Mouse (Mus musculus) midbrain, postnatal 0 days (tissue): ENCODE measurements around the gene Ggn. TPM values are rescaled to one million over a fixed set of nuclear protein-coding genes. Genes with fewer than 3 reads are reported as not detected.
"Not testable (repeated sequence)": the region's sequence is repeated elsewhere in the genome, so short reads cannot be mapped to it uniquely, and the experiment has no call there.

ENCODE experiments used
- ATAC-seq: fragments of 200-750 bp; cut with Nextera tagmentation; 2 replicates; pipeline ENCODE4 v1.8.0; 2017; ENCODE audit warnings: moderate number of reproducible peaks, mild to moderate bottlenecking, moderate TSS enrichment, moderate library complexity; ENCODE audit not compliant: low FRiP score
- DNase-seq: peaks from one replicate; pipeline ENCODE4 v3.0.0-alpha.2; 2015; ENCODE audit warnings: low spot score
- H3K27ac ChIP-seq: fragments of 300-500 bp; sonication (generic); 2 replicates; pipeline ENCODE4 v1.5.1; 2014; ENCODE audit warnings: low read depth, mild to moderate bottlenecking, low read length, mixed read lengths
- H3K27me3 ChIP-seq: fragments of 300-500 bp; sonication (generic); 2 replicates; pipeline ENCODE4 v1.6.1; 2014; ENCODE audit warnings: low read length, control low read depth, mixed read lengths; ENCODE audit not compliant: insufficient read depth
- H3K36me3 ChIP-seq: fragments of 300-500 bp; sonication (generic); 2 replicates; pipeline ENCODE4 v1.6.1; 2014; ENCODE audit warnings: low read length, control low read depth, mixed read lengths; ENCODE audit not compliant: insufficient read depth
- H3K4me1 ChIP-seq: fragments of 300-500 bp; sonication (generic); 2 replicates; pipeline ENCODE4 v1.6.1; 2014; ENCODE audit warnings: mild to moderate bottlenecking, control low read depth, antibody characterized with exemption, low read length, mixed read lengths; ENCODE audit not compliant: insufficient read depth
- H3K4me2 ChIP-seq: fragments of 300-500 bp; sonication (generic); 2 replicates; pipeline ENCODE4 v1.6.1; 2014; ENCODE audit warnings: low read depth, mild to moderate bottlenecking, low read length, mixed read lengths; ENCODE audit not compliant: poor library complexity, severe bottlenecking
- H3K4me3 ChIP-seq: fragments of 300-500 bp; sonication (generic); 2 replicates; pipeline ENCODE4 v1.5.1; 2014; ENCODE audit warnings: low read depth, mild to moderate bottlenecking, low read length, moderate library complexity
- H3K9ac ChIP-seq: fragments of 300-500 bp; sonication (generic); replicated peaks from 2 replicates; pipeline ENCODE4 v1.6.1; 2014; ENCODE audit warnings: mild to moderate bottlenecking, low read length, moderate library complexity, mixed read lengths; ENCODE audit not compliant: poor library complexity, severe bottlenecking
- H3K9me3 ChIP-seq: fragments of 300-500 bp; sonication (generic); 2 replicates; pipeline ENCODE4 v1.6.1; 2016; ENCODE audit warnings: low read length, control low read depth
- CTCF ChIP-seq: IDR thresholded peaks from 2 replicates; pipeline ENCODE4 v1.5.1; 2016; ENCODE audit warnings: antibody characterized with exemption, mild to moderate bottlenecking
- WGBS: fragments of 180-500 bp; shearing (Covaris S2); extraction: QIAGEN DNeasy Blood & Tissue Kit; methylation state at CpG from one replicate; pipeline ENCODE4 v1.1.7; 2014; 5-methylcytosine and 5-hydroxymethylcytosine counted together
- polyA plus RNA-seq: library from polyadenylated mRNA; unstranded; fragments of >200 nt; fragmentation: Nextera tagmentation; extraction: Ambion mirVana; gene quantifications from 2 replicates; pipeline ENCODE4 v1.2.1, GENCODE M21; 2015
- total RNA-seq: library from RNA; depleted of rRNA; stranded (reverse); fragments of >200 nt; gene quantifications from 2 replicates; pipeline ENCODE4 v1.2.3, GENCODE M21; 2014

The Ggn gene
- total and polyA plus RNA-seq, 2 experiments from 2014 or later = 0.35 to 0.49 TPM

DNA sequence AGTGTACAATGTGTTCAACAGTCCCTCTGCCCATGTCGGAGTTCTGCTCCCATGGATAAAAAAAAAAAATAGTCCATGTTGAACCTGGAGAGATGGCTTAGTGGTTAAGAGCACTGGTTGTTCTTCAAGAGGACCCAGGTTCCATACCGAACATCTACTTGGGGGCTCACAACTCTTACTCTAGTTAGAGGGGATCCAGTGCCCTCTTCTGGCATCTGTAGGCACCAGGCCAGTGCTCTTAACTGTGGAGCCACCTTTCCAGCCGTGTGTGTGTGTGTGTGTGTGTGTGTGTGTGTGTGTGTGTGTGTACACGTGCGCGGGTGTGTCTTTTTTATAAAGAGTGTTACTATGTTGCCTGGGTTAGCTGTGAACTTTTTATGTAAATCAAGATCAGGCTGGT lies 32.6 kb downstream of the Ggn start:
- Histone ChIP-seq H3K4me2 (no peak overlapping the region), H3K9me3 (no peaks in the 10 kb centered on the region), H3K36me3 (no peaks in the 10 kb centered on the region), H3K4me3 (no peak overlapping the region), H3K4me1 (no peaks in the 10 kb centered on the region), H3K27me3 (no peaks in the 10 kb centered on the region), H3K27ac (no peak overlapping the region), H3K9ac (no peak overlapping the region)
- ATAC-seq (no peak), DNase-seq (no peak)
- TF ChIP-seq CTCF = no peak
- 79% methylated on average over 6 of the region's 6 CpGs for WGBS

DNA sequence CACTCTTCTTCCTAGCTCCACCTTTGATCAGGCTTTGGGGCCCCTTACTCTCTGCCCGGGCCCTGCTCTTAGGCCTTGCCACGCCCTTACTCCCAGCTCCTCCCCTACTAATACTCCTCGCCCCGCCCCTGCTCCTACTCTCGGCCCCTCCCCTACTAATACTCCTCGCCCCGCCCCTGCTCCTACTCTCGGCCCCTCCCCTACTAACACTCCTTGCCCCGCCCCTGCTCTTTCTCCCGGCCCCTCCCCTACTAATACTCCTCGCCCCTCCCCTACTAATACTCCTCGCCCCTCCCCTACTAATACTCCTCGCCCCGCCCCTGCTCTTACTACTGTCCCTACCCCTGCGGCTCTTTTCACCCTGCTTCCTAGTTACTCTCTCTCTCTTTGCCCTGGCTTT lies 41.0 kb downstream of the Ggn start:
- not testable (repeated sequence) for H3K27ac ChIP-seq, H3K27me3 ChIP-seq, ATAC-seq, H3K4me1 ChIP-seq, H3K9me3 ChIP-seq, DNase-seq, H3K36me3 ChIP-seq, H3K9ac ChIP-seq
- H3K4me2 ChIP-seq = peak overlapping the region; percentile 52
- WGBS = 26% methylated on average over 15 of the region's 15 CpGs
- H3K4me3 ChIP-seq = peak overlapping the region; percentile 29; the same call in 1 of the 2 replicates

DNA sequence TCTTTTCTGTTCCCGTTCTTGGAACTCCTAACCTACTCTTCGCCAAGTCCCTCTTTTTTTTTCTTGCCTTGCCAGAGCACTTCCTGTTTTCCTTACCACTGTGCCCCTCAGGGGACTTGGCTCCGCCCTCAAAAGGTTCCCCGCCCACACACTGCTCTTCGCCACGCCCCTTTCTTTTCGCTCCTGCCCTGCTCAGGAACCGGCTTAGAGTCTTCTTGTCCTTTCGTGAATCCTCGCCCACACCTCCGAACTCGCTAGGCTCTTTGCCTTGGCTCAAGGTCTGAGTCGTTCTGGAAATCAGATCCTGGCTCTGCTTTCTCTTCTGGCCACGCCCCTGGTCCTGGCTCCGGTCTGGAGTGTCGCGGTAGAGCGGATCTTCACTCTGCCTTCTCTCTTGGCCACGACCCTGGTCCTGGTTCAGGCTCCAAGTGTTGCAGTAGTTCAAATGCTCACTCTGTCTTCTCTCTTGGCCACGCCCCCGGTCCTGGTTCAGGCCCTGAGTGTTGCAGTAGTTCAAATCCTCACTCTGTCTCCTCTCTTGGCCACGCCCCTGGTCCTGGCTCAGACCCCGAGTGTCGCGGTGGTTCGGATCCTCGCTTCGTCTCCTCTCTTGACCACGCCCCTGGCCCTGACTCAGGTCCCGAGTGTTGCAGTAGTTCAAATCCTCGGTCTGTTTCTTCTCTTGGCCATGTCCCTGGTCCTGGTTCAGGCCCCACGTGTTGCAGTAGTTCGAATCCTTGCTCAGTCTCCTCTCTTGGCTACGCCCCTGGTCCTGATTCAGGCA lies 41.6 kb downstream of the Ggn start:
- Histone ChIP-seq H3K4me2 (peak overlapping the region; percentile 52), H3K27me3 (no peaks in the 10 kb centered on the region), H3K9me3 (no peaks in the 10 kb centered on the region), H3K36me3 (no peaks in the 10 kb centered on the region), H3K27ac (0 out of 2 replicates have a peak overlapping the region, but pooled peaks have one; percentile 38), H3K9ac (peak overlapping the region; percentile 24; the same call in 1 of the 2 replicates), H3K4me3 (peak overlapping the region; percentile 29), H3K4me1 (no peaks in the 10 kb centered on the region)
- TF ChIP-seq CTCF = no peak
- DNase-seq (peak; percentile 69), ATAC-seq (no peak)
- WGBS = 6% methylated on average over 34 of the region's 34 CpGs

DNA sequence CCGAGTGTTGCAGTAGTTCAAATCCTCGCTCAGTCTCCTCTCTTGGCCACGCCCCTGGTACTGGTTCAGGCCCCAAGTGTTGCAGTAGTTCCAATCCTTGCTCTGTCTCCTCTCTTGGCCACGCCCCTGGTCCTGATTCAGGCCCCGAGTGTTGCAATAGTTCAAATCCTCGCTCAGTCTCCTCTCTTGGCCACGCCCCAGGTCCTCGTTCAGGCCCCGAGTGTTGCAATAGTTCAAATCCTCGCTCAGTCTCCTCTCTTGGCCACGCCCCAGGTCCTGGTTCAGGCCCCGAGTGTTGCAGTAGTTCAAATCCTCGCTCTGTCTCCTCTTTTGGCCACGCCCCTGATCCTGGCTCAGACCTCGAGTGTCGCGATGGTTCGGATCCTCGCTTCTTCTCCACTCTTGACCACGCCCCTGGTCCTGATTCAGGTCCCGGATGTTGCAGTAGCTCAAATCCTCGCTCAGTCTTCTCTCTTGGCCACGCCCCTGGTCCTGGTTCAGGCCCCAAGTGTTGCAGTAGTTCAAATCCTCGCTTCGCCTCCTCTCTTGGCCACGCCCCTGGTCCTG lies 42.3 kb downstream of the Ggn start:
- 15% methylated on average over 26 of the region's 26 CpGs for WGBS
- no peaks in the 10 kb centered on the region for H3K4me1 ChIP-seq
- H3K27me3 ChIP-seq = no peaks in the 10 kb centered on the region
- H3K36me3 ChIP-seq = no peaks in the 10 kb centered on the region
- TF ChIP-seq CTCF = no peak
- H3K27ac ChIP-seq = no peak overlapping the region
- 0 out of 2 replicates have a peak overlapping the region, but pooled peaks have one; percentile 1 for H3K4me3 ChIP-seq
- DNase-seq (no peak), ATAC-seq (no peak)
- peak overlapping the region; percentile 52 for H3K4me2 ChIP-seq
- no peak overlapping the region for H3K9ac ChIP-seq
- no peaks in the 10 kb centered on the region for H3K9me3 ChIP-seq

DNA sequence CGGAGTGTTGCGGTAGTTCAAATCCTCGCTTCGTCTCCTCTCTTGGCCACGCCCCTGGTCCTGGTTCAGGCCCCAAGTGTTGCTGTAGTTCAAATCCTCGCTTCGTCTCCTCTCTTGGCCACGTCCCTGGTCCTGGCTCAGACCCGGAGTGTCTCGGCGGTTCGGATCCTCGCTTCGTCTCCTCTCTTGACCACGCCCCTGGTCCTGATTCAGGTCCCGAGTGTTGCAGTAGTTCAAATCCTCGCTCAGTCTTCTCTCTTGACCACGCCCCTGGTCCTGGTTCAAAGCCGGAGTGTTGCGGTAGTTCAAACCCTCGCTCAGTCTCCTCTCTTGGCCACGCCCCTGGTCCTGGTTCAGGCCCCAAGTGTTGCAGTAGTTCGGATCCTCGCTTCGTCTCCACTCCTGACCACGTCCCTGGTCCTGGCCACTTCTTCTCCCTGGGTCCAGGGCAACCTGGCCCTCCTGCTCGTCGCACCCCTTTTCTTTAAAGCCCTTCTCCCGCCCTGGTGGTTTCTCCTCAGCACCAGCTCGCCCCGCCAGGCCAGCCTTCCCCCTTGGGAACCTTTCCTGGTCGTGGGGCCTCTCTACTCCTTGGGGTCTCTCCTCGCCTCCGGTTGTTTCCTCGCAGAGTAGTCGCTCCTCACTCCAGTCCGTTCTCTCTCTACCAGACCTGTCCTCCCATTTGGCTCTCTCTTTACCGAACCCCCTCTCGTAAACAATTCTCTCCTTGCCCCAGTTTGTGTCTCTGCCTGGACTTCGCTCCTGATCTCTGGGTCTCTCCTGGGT lies 43.0 kb downstream of the Ggn start:
- H3K9me3 ChIP-seq, ATAC-seq, H3K27ac ChIP-seq, DNase-seq, H3K27me3 ChIP-seq, H3K4me1 ChIP-seq, H3K36me3 ChIP-seq: not testable (repeated sequence)
- 17% methylated on average over 40 of the region's 40 CpGs for WGBS
- Histone ChIP-seq H3K4me2 (peak overlapping the region; percentile 41), H3K4me3 (peak overlapping the region; percentile 18; the same call in 1 of the 2 replicates), H3K9ac (0 out of 2 replicates have a peak overlapping the region, but pooled peaks have one; percentile 19)
